Mouse (Mus musculus) monocyte, adult 2 months (primary cell): Measurements from ENCODE around the gene Slc1a2.

Experiments used
- DNase-seq, 2 experiments: peaks; one replicate each; pipeline ENCODE4 v3.0.0; 2022; ENCODE audit warnings: low spot score in 2 of 2, low read depth in 1 of 2

Slc1a2 gene

GRCm38 (mm10) chr2:102658163-102658660 lies at the start of gene Slc1a2:
Gene Slc1a2 (plus strand): TSS chr2:102658659.
- no peak for DNase-seq

- no peak for DNase-seq
These were observed 48.0 kb upstream of the Slc1a2 start for GRCm38 (mm10) chr2:102610485-102610884.

- no peak for DNase-seq
These were observed 41.8 kb upstream of the Slc1a2 start for GRCm38 (mm10) chr2:102616637-102617036.

GRCm38 (mm10) chr2:102620744-102621429 lies 37.6 kb upstream of the Slc1a2 start:
- no peak for DNase-seq

GRCm38 (mm10) chr2:102622176-102622575 lies 36.3 kb upstream of the Slc1a2 start:
- DNase-seq, result no peak

GRCm38 (mm10) chr2:102622943-102623342 lies 35.5 kb upstream of the Slc1a2 start:
- DNase-seq, result no peak

GRCm38 (mm10) chr2:102624538-102624937 lies 33.9 kb upstream of the Slc1a2 start:
- DNase-seq, result no peak

GRCm38 (mm10) chr2:102632361-102632760 lies 26.1 kb upstream of the Slc1a2 start:
- no peak for DNase-seq

- DNase-seq, result no peak
These were observed 24.4 kb upstream of the Slc1a2 start for GRCm38 (mm10) chr2:102634010-102634409.

- DNase-seq, result no peak
These were observed 22.9 kb upstream of the Slc1a2 start for GRCm38 (mm10) chr2:102635523-102636060.

GRCm38 (mm10) chr2:102636116-102636600 lies 22.3 kb upstream of the Slc1a2 start:
- no peak for DNase-seq

- DNase-seq, result peak; percentile 7 to 11
These were observed 20.3 kb upstream of the Slc1a2 start for GRCm38 (mm10) chr2:102638140-102638539.

- DNase-seq, result no peak
These were observed 19.8 kb upstream of the Slc1a2 start for GRCm38 (mm10) chr2:102638690-102639089.

GRCm38 (mm10) chr2:102648845-102649500 lies 9.5 kb upstream of the Slc1a2 start:
- no peak for DNase-seq

- no peak for DNase-seq
These were observed 8.1 kb upstream of the Slc1a2 start for GRCm38 (mm10) chr2:102650322-102650721.

GRCm38 (mm10) chr2:102655966-102656725 lies 2.3 kb upstream of the Slc1a2 start:
- no peak for DNase-seq

- no peak for DNase-seq
These were observed 733 bp upstream of the Slc1a2 start for GRCm38 (mm10) chr2:102657726-102658125.

GRCm38 (mm10) chr2:102658661-102659520 lies 432 bp downstream of the Slc1a2 start:
- DNase-seq, result no peak

- DNase-seq, result no peak
These were observed 1.0 kb downstream of the Slc1a2 start for GRCm38 (mm10) chr2:102659521-102659830.

GRCm38 (mm10) chr2:102661052-102661451 lies 2.6 kb downstream of the Slc1a2 start:
- no peak for DNase-seq

- no peak for DNase-seq
These were observed 4.5 kb downstream of the Slc1a2 start for GRCm38 (mm10) chr2:102662911-102663310.
